Mouse (Mus musculus) stomach, embryonic 14.5 days (tissue): ENCODE measurements around the gene Max. TPM values are rescaled to one million over a fixed set of nuclear protein-coding genes. Genes with fewer than 3 reads are reported as not detected.

Experiments
- ATAC-seq: fragments of 200-750 bp; cut with Nextera tagmentation; 2 replicates; pipeline ENCODE4 v1.8.0; 2017; ENCODE audit warnings: low read depth, moderate TSS enrichment; ENCODE audit not compliant: insufficient number of reproducible peaks, insufficient read depth, low FRiP score
- H3K27ac ChIP-seq: fragments of 300-500 bp; sonication (generic); 2 replicates; pipeline ENCODE4 v1.5.1; 2014; ENCODE audit warnings: mild to moderate bottlenecking, low read length, moderate library complexity, mixed read lengths
- H3K27me3 ChIP-seq: fragments of 300-500 bp; sonication (generic); 2 replicates; pipeline ENCODE4 v1.6.1; 2014; ENCODE audit warnings: low read length, control low read depth, mixed read lengths; ENCODE audit not compliant: control insufficient read depth, insufficient read depth
- H3K36me3 ChIP-seq: fragments of 300-500 bp; sonication (generic); 2 replicates; pipeline ENCODE4 v1.6.1; 2014; ENCODE audit warnings: mild to moderate bottlenecking, control low read depth, low read length, moderate library complexity, mixed read lengths; ENCODE audit not compliant: control insufficient read depth, insufficient read depth
- H3K4me1 ChIP-seq: fragments of 300-500 bp; sonication (generic); 2 replicates; pipeline ENCODE4 v1.6.1; 2014; ENCODE audit warnings: low read length, control low read depth, mixed read lengths; ENCODE audit not compliant: control insufficient read depth, insufficient read depth
- H3K4me2 ChIP-seq: fragments of 300-500 bp; sonication (generic); replicated peaks from 2 replicates; pipeline ENCODE4 v1.6.1; 2014; ENCODE audit warnings: low read depth, low read length, control low read depth
- H3K4me3 ChIP-seq: fragments of 300-500 bp; sonication (generic); 2 replicates; pipeline ENCODE4 v1.5.1; 2014; ENCODE audit warnings: low read depth, low read length, control low read depth
- H3K9ac ChIP-seq: fragments of 300-500 bp; sonication (generic); replicated peaks from 2 replicates; pipeline ENCODE4 v1.6.1; 2014; ENCODE audit warnings: low read depth, mild to moderate bottlenecking, control low read depth, low read length, moderate library complexity, mixed read lengths
- H3K9me3 ChIP-seq: fragments of 300-500 bp; sonication (generic); 2 replicates; pipeline ENCODE4 v1.6.1; 2016; ENCODE audit warnings: low read depth, low read length, control low read depth; ENCODE audit not compliant: control insufficient read depth
- WGBS: fragments of 180-500 bp; shearing (Covaris S2); extraction: QIAGEN DNeasy Blood & Tissue Kit; methylation state at CpG from one replicate; pipeline ENCODE4 v1.1.7; 2014; 5-methylcytosine and 5-hydroxymethylcytosine counted together
- polyA plus RNA-seq: library from polyadenylated mRNA; unstranded; fragments of >200 nt; fragmentation: Nextera tagmentation; extraction: Ambion mirVana; gene quantifications from 2 replicates; pipeline ENCODE4 v1.2.1, GENCODE M21; 2014

The Max gene
- polyA plus RNA-seq, 1 experiment from 2014 or later, result 40.3 TPM

DNA sequence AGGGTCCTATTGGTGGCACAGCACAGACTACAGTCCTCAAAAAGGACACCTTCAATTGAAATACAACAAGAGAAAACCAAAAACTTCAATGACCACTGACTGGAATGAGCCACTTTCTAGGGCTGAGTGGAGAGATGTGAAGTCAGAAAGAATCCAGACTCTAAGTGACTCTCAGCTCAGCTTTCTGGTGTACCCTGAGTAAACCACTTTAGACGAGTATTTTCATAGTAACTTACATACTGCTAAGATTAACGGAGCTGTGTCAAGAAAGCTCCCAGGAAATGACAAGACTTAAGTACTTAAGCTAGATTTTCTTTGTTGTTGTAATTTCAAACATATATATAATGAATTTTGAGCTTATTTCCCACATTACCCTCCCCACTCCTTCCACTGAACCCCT, 13.8 kb downstream of the Max start:
- H3K27me3 ChIP-seq, result no peaks in the 10 kb centered on the region
- no peak overlapping the region for H3K27ac ChIP-seq
- no peaks in the 10 kb centered on the region for H3K4me1 ChIP-seq
- no peak for ATAC-seq
- H3K36me3 ChIP-seq, result peaks cover 66% of the 10 kb centered on the region
- no peaks in the 10 kb centered on the region for H3K9me3 ChIP-seq
- H3K4me2 ChIP-seq, result no peak overlapping the region
- no peak overlapping the region for H3K4me3 ChIP-seq
- 83% methylated on average over 2 of the region's 2 CpGs for WGBS
- H3K9ac ChIP-seq, result no peak overlapping the region

DNA sequence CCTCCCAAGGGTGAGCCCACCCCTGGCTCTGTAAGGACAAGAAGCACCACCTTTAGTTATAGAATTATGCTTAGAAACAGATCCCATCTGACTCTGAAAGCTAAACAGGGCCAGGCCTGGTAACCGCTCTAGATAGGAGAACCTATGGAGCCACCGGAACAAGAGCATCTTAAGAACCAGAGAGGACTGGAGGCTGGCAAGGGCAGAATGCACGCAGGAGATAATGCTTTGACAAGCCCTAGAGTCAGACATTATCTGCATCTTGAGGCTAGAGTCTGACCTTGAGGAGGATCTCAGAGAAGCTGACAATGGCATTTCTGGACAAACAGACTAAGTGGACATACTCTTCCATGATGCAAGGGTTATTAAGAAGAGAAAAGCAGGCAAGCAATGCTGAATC, 14.5 kb downstream of the Max start:
- peaks cover 64% of the 10 kb centered on the region for H3K36me3 ChIP-seq
- H3K9ac ChIP-seq, result no peak overlapping the region
- no peaks in the 10 kb centered on the region for H3K9me3 ChIP-seq
- 96% methylated on average over 3 of the region's 3 CpGs for WGBS
- H3K4me3 ChIP-seq, result no peak overlapping the region
- H3K4me2 ChIP-seq, result no peak overlapping the region
- no peak for ATAC-seq
- no peaks in the 10 kb centered on the region for H3K4me1 ChIP-seq
- no peak overlapping the region for H3K27ac ChIP-seq
- H3K27me3 ChIP-seq, result no peaks in the 10 kb centered on the region

DNA sequence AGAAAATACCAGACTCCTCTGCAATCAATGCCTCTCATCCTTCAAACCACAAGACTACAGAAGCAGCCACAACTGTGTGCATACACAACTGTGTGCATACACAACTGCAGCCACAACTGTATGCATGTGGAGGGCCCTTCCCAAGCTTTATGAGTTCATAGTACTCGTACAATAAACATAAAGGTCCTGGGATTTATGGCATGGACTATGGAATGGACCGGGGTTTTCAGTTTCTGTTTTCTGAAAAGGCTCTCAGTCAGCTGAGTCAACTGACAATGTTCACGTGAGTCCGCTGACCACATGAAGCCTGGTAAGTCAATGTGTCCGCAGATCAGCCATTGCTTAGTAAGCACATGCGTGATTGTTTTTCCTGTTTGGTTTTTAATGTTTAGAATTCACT, 18.5 kb downstream of the Max start:
- H3K36me3 ChIP-seq, result peaks cover 67% of the 10 kb centered on the region
- H3K4me2 ChIP-seq, result no peak overlapping the region
- no peak for ATAC-seq
- no peaks in the 10 kb centered on the region for H3K9me3 ChIP-seq
- no peak overlapping the region for H3K27ac ChIP-seq
- WGBS, result 89% methylated on average over 6 of the region's 6 CpGs
- no peaks in the 10 kb centered on the region for H3K4me1 ChIP-seq
- no peak overlapping the region for H3K9ac ChIP-seq
- no peak overlapping the region for H3K4me3 ChIP-seq
- H3K27me3 ChIP-seq, result no peaks in the 10 kb centered on the region

DNA sequence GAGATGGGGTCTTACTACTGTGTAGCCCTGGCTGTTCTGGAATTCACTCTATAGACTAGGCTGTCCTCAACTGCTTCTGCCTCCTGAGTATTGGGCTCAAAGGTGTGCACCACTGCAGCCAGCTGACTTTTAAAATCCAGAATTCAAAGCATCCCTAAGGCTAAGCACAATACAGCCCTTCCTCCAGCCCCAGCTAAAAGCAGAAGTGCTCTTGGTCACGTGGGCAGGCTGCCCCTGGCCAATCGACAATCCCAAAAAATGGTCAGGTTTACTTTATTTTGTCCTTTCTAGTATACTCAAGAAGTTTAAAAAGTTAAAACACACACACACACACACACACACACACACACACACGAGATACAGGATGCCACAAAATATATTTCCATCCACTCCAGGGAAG, 19.0 kb downstream of the Max start:
- WGBS, result 83% methylated on average over 3 of the region's 3 CpGs
- Histone ChIP-seq H3K27me3 (no peaks in the 10 kb centered on the region), H3K27ac (no peak overlapping the region), H3K9ac (no peak overlapping the region), H3K4me3 (no peak overlapping the region), H3K4me1 (no peaks in the 10 kb centered on the region), H3K36me3 (peaks cover 69% of the 10 kb centered on the region), H3K4me2 (no peak overlapping the region), H3K9me3 (no peaks in the 10 kb centered on the region)
- no peak for ATAC-seq

DNA sequence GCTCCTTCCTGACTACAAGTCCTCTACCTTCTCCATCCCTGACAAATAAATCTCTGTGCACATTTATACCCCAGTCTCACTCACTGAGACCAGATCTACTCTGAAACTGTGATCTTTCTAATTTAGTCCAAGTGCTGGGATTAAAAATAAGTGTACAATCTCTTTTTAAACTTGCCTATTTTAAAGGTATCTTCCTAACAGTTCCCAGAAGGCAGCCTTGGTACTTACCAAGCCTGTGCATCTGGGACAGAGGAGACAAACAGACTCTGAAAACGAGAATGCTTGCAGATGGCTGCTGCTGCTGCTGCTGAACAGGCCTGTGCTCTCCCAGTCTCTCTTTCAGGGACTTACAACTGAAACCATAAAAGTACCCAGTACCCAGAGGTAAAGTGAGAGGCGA, 19.5 kb downstream of the Max start:
- ATAC-seq, result no peak
- no peak overlapping the region for H3K27ac ChIP-seq
- no peak overlapping the region for H3K4me3 ChIP-seq
- no peak overlapping the region for H3K4me2 ChIP-seq
- H3K9me3 ChIP-seq, result no peaks in the 10 kb centered on the region
- no peaks in the 10 kb centered on the region for H3K4me1 ChIP-seq
- WGBS, result 92% methylated on average over 2 of the region's 2 CpGs
- H3K36me3 ChIP-seq, result peaks cover 68% of the 10 kb centered on the region
- no peak overlapping the region for H3K9ac ChIP-seq
- H3K27me3 ChIP-seq, result no peaks in the 10 kb centered on the region

DNA sequence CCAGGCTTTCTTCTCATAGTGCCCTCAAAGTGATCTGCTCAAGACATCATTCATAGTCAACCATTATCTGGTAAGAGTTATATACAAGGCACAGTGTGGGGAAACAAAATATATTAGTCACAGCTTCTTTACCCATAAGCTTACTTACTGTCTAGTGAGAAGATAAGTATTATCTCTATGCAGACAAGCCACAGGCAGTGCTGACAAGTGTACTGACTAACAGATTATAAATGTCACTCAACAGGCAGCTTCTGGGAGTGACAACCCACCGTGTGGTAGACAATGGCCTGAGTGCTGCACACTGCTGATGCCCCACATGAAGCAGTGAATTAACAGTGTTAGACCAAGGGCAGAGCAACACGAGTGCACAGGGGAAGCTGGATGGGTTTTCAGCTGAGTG, 20.5 kb downstream of the Max start:
- WGBS, result 73% methylated on average over 2 of the region's 2 CpGs
- Histone ChIP-seq H3K27ac (no peak overlapping the region), H3K36me3 (peaks cover 65% of the 10 kb centered on the region), H3K9ac (no peak overlapping the region), H3K9me3 (no peaks in the 10 kb centered on the region), H3K4me3 (no peak overlapping the region), H3K27me3 (no peaks in the 10 kb centered on the region), H3K4me1 (no peaks in the 10 kb centered on the region), H3K4me2 (no peak overlapping the region)
- ATAC-seq, result no peak

DNA sequence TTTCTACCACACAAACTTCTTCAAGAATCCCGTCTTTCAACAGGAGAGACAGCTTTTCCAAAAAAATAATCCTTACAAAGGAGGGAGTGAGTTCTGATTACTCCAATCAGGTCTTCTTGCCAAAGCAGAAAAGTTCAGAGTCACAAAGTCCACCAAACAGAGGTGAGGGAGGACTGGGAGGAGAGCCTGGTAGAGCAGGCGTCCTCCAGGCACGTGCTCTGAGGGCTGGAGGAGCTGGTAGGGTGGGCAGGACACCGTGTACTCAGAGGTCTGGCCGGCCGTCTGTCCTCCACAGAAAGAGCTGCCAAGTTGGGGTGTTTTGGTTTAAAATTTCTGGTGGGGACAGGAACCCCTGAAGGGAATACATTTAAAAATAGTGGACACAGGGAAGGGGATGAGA, 24.0 kb downstream of the Max start:
- no peaks in the 10 kb centered on the region for H3K4me1 ChIP-seq
- no peak overlapping the region for H3K4me2 ChIP-seq
- H3K27ac ChIP-seq, result no peak overlapping the region
- no peak for ATAC-seq
- peaks cover 49% of the 10 kb centered on the region for H3K36me3 ChIP-seq
- H3K27me3 ChIP-seq, result no peaks in the 10 kb centered on the region
- H3K9me3 ChIP-seq, result no peaks in the 10 kb centered on the region
- WGBS, result 96% methylated on average over 6 of the region's 6 CpGs
- H3K4me3 ChIP-seq, result no peak overlapping the region
- H3K9ac ChIP-seq, result no peak overlapping the region

DNA sequence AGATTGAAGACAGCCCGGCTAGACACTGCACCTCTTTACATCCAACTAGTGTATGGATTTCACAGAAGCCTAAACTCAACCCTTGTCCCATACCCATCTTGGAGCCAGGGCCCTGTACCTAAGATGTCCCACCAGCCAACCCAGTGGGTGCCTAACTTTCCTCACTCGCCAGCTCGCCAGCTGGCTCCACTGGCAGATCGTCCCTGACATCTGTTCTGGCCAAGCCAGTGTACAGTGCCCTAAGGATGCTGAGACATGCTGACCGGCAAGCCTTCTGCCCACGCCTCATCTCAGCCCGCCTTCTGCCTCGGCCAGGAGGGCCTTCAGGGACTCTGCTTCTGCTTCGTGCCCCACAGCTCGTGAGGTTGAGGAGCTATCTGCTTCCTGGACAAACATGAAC, 25.8 kb downstream of the Max start:
- no peaks in the 10 kb centered on the region for H3K9me3 ChIP-seq
- H3K4me1 ChIP-seq, result no peaks in the 10 kb centered on the region
- ATAC-seq, result no peak
- no peak overlapping the region for H3K4me3 ChIP-seq
- 95% methylated on average over 10 of the region's 10 CpGs for WGBS
- no peak overlapping the region for H3K9ac ChIP-seq
- H3K36me3 ChIP-seq, result peaks cover 37% of the 10 kb centered on the region
- no peak overlapping the region for H3K27ac ChIP-seq
- no peaks in the 10 kb centered on the region for H3K27me3 ChIP-seq
- H3K4me2 ChIP-seq, result no peak overlapping the region

DNA sequence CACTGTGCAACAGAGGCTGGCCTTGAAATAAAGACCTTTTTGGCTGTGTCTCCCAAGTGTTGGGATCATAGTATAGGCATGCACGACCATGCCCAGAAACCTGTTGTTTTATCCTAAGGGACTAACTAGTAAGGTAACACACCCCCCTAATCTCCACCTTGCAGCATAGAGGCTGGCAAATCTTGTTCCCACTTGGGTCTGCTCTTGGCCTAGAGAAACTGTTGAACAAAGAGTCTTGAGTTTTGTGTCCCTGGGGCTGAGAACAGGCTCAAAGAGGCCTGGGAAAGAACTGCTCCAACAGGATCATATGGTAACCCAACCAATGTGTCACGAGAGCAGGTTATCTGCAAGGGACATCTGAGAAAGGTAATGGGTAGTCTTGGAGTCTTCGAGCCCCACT, 27.6 kb downstream of the Max start:
- Histone ChIP-seq H3K9me3 (no peaks in the 10 kb centered on the region), H3K4me1 (no peaks in the 10 kb centered on the region), H3K4me2 (no peak overlapping the region), H3K36me3 (peaks cover 26% of the 10 kb centered on the region), H3K9ac (no peak overlapping the region), H3K27me3 (no peaks in the 10 kb centered on the region), H3K4me3 (no peak overlapping the region), H3K27ac (no peak overlapping the region)
- ATAC-seq, result no peak
- WGBS, result 96% methylated on average over 3 of the region's 3 CpGs
